Mouse (Mus musculus) WW6 (cell line): ENCODE data around the gene Olfr1197.

Source experiments
- DNase-seq: peaks from one replicate; pipeline ENCODE4 v3.0.0-alpha.2; 2013; ENCODE audit warnings: low read depth, low spot score

Gene Olfr1197

GRCm38 (mm10) chr2:88732266-88732665 lies at the start of gene Olfr1197:
Olfr1197 (minus strand) TSS chr2:88732366.
- DNase-seq: no peak

- no peak for DNase-seq
These were observed 38.2 kb upstream of the Olfr1197 start, which contains the start of gene Olfr1200 for GRCm38 (mm10) chr2:88770388-88770787. Olfr1200 (minus strand) TSS chr2:88770488.

- no peak for DNase-seq
These were observed 28.2 kb upstream of the Olfr1197 start, which contains the start of gene Olfr1199 for GRCm38 (mm10) chr2:88760369-88760768. Olfr1199 (minus strand) TSS chr2:88760469.

DNA sequence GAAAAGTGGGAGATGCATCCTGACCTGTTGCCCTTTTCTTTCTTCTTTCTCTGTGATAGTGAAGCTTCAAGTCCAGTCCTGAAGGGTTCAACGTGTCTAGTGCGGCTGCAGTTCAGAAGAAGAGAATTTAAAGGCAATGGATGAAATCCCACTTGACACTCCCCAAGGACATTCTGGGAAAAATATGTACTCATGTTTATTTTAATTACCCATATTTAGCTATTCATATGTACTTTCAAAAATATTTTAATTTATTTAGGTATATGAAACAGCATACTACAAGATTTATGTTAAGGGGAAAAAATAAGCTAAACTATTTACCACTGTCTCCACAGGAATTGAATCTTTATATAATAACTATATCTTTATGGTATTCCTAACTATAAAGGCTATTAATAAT lies 19.1 kb upstream of the Olfr1197 start, which contains the start of gene Olfr1198:
TSS of gene Olfr1198 (minus strand) at position 101 of the 400 bp plus-strand sequence.
- DNase-seq: no peak

DNA sequence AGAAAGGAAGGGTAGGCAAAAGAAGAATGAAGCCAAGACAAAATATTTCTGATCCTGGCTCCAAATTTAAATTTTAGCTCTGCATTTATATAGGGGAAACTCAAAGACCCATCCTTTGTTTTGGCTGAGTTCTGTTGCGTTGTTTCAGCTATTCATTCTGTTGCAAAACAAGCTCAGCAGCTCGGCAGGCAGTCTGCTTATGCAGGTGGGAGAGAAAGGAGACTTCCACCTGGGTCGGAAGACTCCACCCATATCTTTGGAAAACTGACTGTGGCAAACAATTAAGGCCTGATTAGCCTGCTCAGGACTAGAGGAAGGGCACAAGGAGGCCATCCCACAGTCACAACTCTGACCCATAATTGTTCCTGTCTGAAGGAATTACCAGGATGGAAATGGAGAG lies 11.2 kb upstream of the Olfr1197 start:
- DNase-seq: no peak

- no peak for DNase-seq
These were observed 27.7 kb downstream of the Olfr1197 start, which contains the start of gene Olfr1196 for GRCm38 (mm10) chr2:88704497-88704896. Olfr1196 (minus strand) TSS chr2:88704597.

- no peak for DNase-seq
These were observed 43.1 kb downstream of the Olfr1197 start, which contains the start of gene Olfr1195 for GRCm38 (mm10) chr2:88689087-88689486. Olfr1195 (minus strand) TSS chr2:88689187.
